Mouse (Mus musculus) retina, postnatal 1 day (tissue): ENCODE measurements around the gene Dst.
"Not testable (repeated sequence)": the region's sequence is repeated elsewhere in the genome, so short reads cannot be mapped to it uniquely, and the experiment has no call there.

Experiments used
- DNase-seq: peaks from one replicate; pipeline ENCODE4 v3.0.0-alpha.2; 2012

Dst gene

DNA sequence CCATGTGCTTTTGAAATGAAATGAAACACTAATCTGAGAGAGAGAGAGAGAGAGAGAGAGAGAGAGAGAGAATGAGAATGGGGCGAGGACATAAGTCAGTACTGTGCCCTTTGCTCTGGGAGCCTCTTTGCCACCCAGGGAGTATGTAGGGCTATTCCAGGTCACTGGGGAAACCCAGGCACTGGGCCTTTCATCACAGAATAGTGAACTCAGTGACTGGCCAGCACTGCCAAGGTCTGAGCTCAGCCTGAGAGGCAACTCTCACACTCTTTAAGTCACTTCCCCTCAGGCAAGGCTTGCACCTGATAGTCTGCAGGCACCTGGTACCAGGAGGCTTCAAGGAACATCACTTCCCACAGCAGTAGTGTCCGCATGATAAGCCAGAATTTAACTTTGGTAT, 398.7 kb downstream of the Dst start:
- no peak for DNase-seq

- no peak for DNase-seq
These were observed 399.2 kb downstream of the Dst start for GRCm38 (mm10) chr1:34307191-34307590.

GRCm38 (mm10) chr1:34308841-34309240, 400.8 kb downstream of the Dst start:
- DNase-seq: not testable (repeated sequence)

- no peak for DNase-seq
These were observed 401.4 kb downstream of the Dst start for GRCm38 (mm10) chr1:34309396-34309795.

GRCm38 (mm10) chr1:34310532-34311250, 402.7 kb downstream of the Dst start:
- DNase-seq: no peak

DNA sequence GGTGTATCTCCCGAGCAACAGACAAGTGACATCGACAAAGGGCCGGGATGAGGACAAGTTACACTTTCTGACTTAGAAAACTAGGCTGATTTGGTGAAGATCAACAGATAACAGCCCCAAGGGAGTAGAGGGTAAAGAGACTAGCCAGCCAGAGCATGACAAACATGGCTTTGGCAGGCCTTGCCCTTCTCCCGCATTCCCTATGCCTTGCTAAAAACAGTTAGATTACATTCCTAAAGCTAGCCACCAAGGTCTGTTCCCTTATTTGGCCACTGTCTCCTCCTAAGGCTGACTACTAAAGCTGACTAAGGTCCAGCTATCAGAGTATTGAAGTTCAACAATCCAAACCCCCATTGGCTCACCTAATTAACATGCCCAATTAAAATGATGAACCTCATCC, 404.8 kb downstream of the Dst start:
- DNase-seq: no peak

DNA sequence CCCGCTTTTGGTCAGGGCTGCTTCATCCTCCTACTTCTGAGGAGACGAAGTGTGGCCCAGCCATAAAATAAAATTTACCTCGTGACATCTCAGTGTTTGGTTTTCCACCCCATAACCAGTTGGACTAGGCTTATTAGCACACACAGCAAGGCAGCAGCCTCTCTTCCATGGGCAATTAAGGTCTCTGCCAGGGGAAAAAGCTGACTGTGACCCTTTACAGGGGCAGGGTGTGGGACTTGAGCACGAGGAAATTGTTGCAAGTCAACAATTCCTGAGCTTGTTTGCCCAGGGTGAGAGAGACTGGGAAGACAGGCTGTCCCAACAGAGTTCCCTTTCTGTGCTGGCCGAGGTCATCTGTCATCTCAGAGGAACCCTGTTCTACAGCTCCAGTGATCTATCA, 407.4 kb downstream of the Dst start:
- DNase-seq: no peak

GRCm38 (mm10) chr1:34324255-34324654, 416.2 kb downstream of the Dst start:
- no peak for DNase-seq

GRCm38 (mm10) chr1:34328606-34329005, 420.6 kb downstream of the Dst start:
- DNase-seq: no peak

DNA sequence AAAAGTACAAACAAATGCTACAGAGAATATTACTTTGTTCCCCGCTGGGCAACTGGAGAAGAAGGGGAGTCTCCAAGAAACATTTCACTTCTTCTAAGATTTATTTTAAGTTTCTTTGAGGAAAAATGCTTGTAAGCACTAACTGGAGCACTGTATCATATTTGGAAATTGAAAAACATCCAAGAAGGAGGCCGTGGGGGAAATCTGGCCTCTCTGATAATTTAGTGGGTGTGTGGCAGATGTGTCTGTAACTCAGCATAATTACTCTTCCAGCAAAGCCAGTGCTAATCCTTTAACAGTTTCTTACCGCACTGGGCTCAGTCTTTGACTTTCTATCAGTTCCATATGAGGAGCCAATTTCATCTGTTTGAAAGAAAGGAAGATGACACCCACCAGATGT, 423.7 kb downstream of the Dst start:
- no peak for DNase-seq
